ENCODE assay signal across 13 mouse cellular contexts in the genomic region with DNA sequence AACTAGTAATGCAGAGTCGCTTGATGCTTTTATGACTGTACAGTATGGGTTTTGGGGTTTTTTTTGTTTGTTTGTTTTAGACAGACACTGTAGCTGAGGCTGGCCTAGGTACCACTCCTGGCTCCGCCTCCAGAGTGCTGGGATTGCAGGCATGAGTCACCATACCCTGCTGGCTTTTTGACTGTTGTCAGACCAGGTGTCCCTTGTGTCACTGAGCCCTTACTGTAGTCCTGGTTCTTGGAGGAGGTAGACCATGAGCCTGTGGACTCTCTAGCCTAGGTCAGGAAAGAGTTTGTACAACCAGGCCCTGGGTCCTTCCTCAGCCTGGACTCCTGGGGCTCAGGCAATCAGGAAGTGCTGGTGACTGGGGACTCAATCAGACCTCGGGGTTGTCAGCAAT. TPM values are rescaled to one million over a fixed set of nuclear protein-coding genes. Genes with fewer than 3 reads are reported as not detected.
DNase-seq lines count a peak whose midpoint lies in the region; ATAC-seq lines count a peak whose summit lies in the region.
"Had no signal": no experiment of that assay in that cellular context is flagged by ENCODE, and none has a peak within 500 bp of the region (broad histone marks: within the 10 kb centered on the region; RNA-seq: fewer than 3 reads in every experiment).

No protein-coding gene starts in this region.

- WGBS in heart, embryonic 13.5 days = 60% methylated on average over 3 of the region's 3 CpGs
- WGBS in embryonic facial prominence, embryonic 14.5 days = 66% methylated on average over 3 of the region's 3 CpGs
- WGBS in macrophage (ENCODE audit: missing documents) = 66% methylated on average over 3 of the region's 3 CpGs
- WGBS in forebrain, embryonic 11.5 days = 74% methylated on average over 3 of the region's 3 CpGs

- no peak for ATAC-seq in heart, embryonic 13.5 days (ENCODE audit: extremely low read depth, insufficient number of reproducible peaks, low FRiP score, low TSS enrichment)
- no peak for ATAC-seq in embryonic facial prominence, embryonic 14.5 days (ENCODE audit: low read depth)
- ATAC-seq in monocyte, adult 5-6 weeks (replicated peaks; ENCODE audit: insufficient number of reproducible peaks, low FRiP score, low TSS enrichment, poor library complexity, severe bottlenecking) = no peak
- no peak for ATAC-seq in forebrain, embryonic 11.5 days (replicated peaks; ENCODE audit: low FRiP score)

- H3K4me2 ChIP-seq in heart, embryonic 13.5 days = no peak overlapping the region
- no peak overlapping the region for H3K4me2 ChIP-seq in embryonic facial prominence, embryonic 14.5 days (ENCODE audit: low read depth, low read length)
- no peak overlapping the region for H3K4me2 ChIP-seq in forebrain, embryonic 11.5 days (ENCODE audit: low read depth, low read length, severe bottlenecking)
- H3K4me2 ChIP-seq: hindbrain, embryonic 12.5 days; liver, embryonic 13.5 days; midbrain, embryonic 12.5 days had no signal

- no peak for DNase-seq in heart, adult 18-20 months
- peak; percentile 62 to 70 for DNase-seq in adrenal gland, postnatal 36 days
- no peak for DNase-seq in embryonic facial prominence, embryonic 14.5 days (ENCODE audit: low spot score)
- no peak for DNase-seq in spleen, postnatal 14 days (ENCODE audit: low spot score in 2 of 2)
- DNase-seq in forebrain, embryonic 11.5 days (ENCODE audit: low spot score) = no peak
- DNase-seq: gastrocnemius, postnatal 10 days; kidney, postnatal 10 days; liver, embryonic 13.5 days had no signal

- peaks cover 3% of the 10 kb centered on the region; the same call in 1 of the 2 replicates for H3K36me3 ChIP-seq in heart, embryonic 13.5 days
- no peaks in the 10 kb centered on the region for H3K36me3 ChIP-seq in embryonic facial prominence, embryonic 14.5 days (ENCODE audit: control insufficient read depth, insufficient read depth, low read length)
- H3K36me3 ChIP-seq in macrophage (ENCODE audit: inconsistent target) = no peaks in the 10 kb centered on the region
- H3K36me3 ChIP-seq in forebrain, embryonic 11.5 days (ENCODE audit: control insufficient read depth, insufficient read depth, low read length) = no peaks in the 10 kb centered on the region
- H3K36me3 ChIP-seq: hindbrain, embryonic 12.5 days; liver, embryonic 13.5 days; midbrain, embryonic 12.5 days had no signal

- peaks cover 95% of the 10 kb centered on the region for H3K79me2 ChIP-seq in macrophage (ENCODE audit: inconsistent target)

- no peaks in the 10 kb centered on the region for H3K9me3 ChIP-seq in heart, embryonic 13.5 days
- no peaks in the 10 kb centered on the region for H3K9me3 ChIP-seq in embryonic facial prominence, embryonic 14.5 days (ENCODE audit: control insufficient read depth, low read length)
- H3K9me3 ChIP-seq in forebrain, embryonic 11.5 days (ENCODE audit: control insufficient read depth, low read length) = no peaks in the 10 kb centered on the region
- H3K9me3 ChIP-seq: hindbrain, embryonic 12.5 days; liver, embryonic 13.5 days; midbrain, embryonic 12.5 days had no signal

- peaks cover 63% of the 10 kb centered on the region for H3K4me1 ChIP-seq in heart, embryonic 13.5 days
- H3K4me1 ChIP-seq in embryonic facial prominence, embryonic 14.5 days (ENCODE audit: control insufficient read depth, insufficient read depth, low read length) = peaks cover 49% of the 10 kb centered on the region
- peaks cover 9% of the 10 kb centered on the region for H3K4me1 ChIP-seq in forebrain, embryonic 11.5 days (replicated peaks; ENCODE audit: control insufficient read depth, insufficient read depth, low read length)

- H3K27me3 ChIP-seq in heart, embryonic 13.5 days (replicated peaks) = no peaks in the 10 kb centered on the region
- no peaks in the 10 kb centered on the region for H3K27me3 ChIP-seq in embryonic facial prominence, embryonic 14.5 days (replicated peaks; ENCODE audit: control insufficient read depth, insufficient read depth, low read length)
- H3K27me3 ChIP-seq in forebrain, embryonic 11.5 days (ENCODE audit: control insufficient read depth, insufficient read depth, low read length) = peaks cover 9% of the 10 kb centered on the region; the same call in 1 of the 2 replicates

- H3K9ac ChIP-seq in heart, embryonic 13.5 days = no peak overlapping the region
- H3K9ac ChIP-seq in embryonic facial prominence, embryonic 14.5 days (ENCODE audit: low read depth, low read length) = no peak overlapping the region
- H3K9ac ChIP-seq in forebrain, embryonic 11.5 days (ENCODE audit: low read length) = no peak overlapping the region
- H3K9ac ChIP-seq: hindbrain, embryonic 12.5 days; liver, embryonic 13.5 days; midbrain, embryonic 12.5 days had no signal

- 0 out of 2 replicates have a peak overlapping the region, but pooled peaks have one; percentile 2 for H3K27ac ChIP-seq in heart, embryonic 13.5 days (replicated peaks)
- peak overlapping the region; percentile 66 for H3K27ac ChIP-seq in embryonic facial prominence, embryonic 14.5 days (replicated peaks; ENCODE audit: low read depth, low read length)
- H3K27ac ChIP-seq in macrophage = peak overlapping the region; percentile 48
- no peak overlapping the region for H3K27ac ChIP-seq in forebrain, embryonic 11.5 days (ENCODE audit: low read depth, low read length)
- H3K27ac ChIP-seq: hindbrain, embryonic 12.5 days; liver, embryonic 13.5 days; midbrain, embryonic 12.5 days had no signal

- no peak overlapping the region for H3K4me3 ChIP-seq in heart, embryonic 13.5 days
- H3K4me3 ChIP-seq in embryonic facial prominence, embryonic 14.5 days (ENCODE audit: low read depth, low read length) = no peak overlapping the region
- no peak overlapping the region for H3K4me3 ChIP-seq in macrophage (ENCODE audit: inconsistent target)
- H3K4me3 ChIP-seq in forebrain, embryonic 11.5 days (ENCODE audit: low read depth, low read length) = no peak overlapping the region
- H3K4me3 ChIP-seq: hindbrain, embryonic 12.5 days; liver, embryonic 13.5 days; midbrain, embryonic 12.5 days had no signal

RNA-seq across cellular contexts. Expression of a gene that starts 7.7 kb away (rescaled TPM):
- polyA plus RNA-seq in heart, embryonic 13.5 days (2015; fragmentation: Nextera tagmentation; extraction: Ambion mirVana) = 37.6 and 49.0 TPM in 2 replicates
- total RNA-seq in heart, adult 18-20 months (2021) = 10 to 100 TPM; 91.3 to 97.2 TPM
- total RNA-seq in adrenal gland, postnatal 36 days (2021) = 100 to 1,000 TPM; 178 to 230 TPM
- polyA plus RNA-seq in embryonic facial prominence, embryonic 14.5 days (2014; fragmentation: Nextera tagmentation; extraction: Ambion mirVana) = 116 and 121 TPM in 2 replicates
- 100 to 1,000 TPM in 1 of 26 experiments, 10 to 100 TPM in 22, 1 to 10 TPM in 3; 7.6 to 100 (median 36.7) TPM for total RNA-seq in macrophage (2018; cell fraction: chromatin; rRNA removed)
- 100 to 1,000 TPM in 13 of 26 experiments, 10 to 100 TPM in 13; 54.3 to 204 (median 110) TPM for total RNA-seq in macrophage (2018; cell fraction: cytosol; rRNA removed)
- total RNA-seq in macrophage (2018; cell fraction: nucleus; rRNA removed) = 100 to 1,000 TPM in 16 of 26 experiments, 10 to 100 TPM in 10; 61.1 to 188 (median 117) TPM
- 142 to 189 TPM (median 162 TPM) in 3 replicates for polyA plus RNA-seq in macrophage (2018)
- 77.9 to 109 TPM (median 85.1 TPM) in 3 replicates for total RNA-seq in monocyte, adult 5-6 weeks (2017)
- polyA plus RNA-seq in forebrain, embryonic 11.5 days (2014; fragmentation: Nextera tagmentation; extraction: Ambion mirVana) = 28.2 and 31.5 TPM in 2 replicates

RNA-seq across cellular contexts. Expression of a gene that starts 43.4 kb away (rescaled TPM):
- 0.09 and 0.13 TPM in 2 replicates for polyA plus RNA-seq in heart, embryonic 13.5 days (2015; fragmentation: Nextera tagmentation; extraction: Ambion mirVana)
- total RNA-seq in heart, adult 18-20 months (2021) = not detected
- total RNA-seq in adrenal gland, postnatal 36 days (2021) = not detected
- 0.13 TPM in 1 of 2 replicates, not detected in the other for polyA plus RNA-seq in embryonic facial prominence, embryonic 14.5 days (2014; fragmentation: Nextera tagmentation; extraction: Ambion mirVana)
- total RNA-seq in macrophage (2018; cell fraction: chromatin; rRNA removed) = not detected
- under 1 TPM in 3 of 26 experiments, not detected in 23; 0.04 to 0.07 (median 0.05) TPM for total RNA-seq in macrophage (2018; cell fraction: cytosol; rRNA removed)
- total RNA-seq in macrophage (2018; cell fraction: nucleus; rRNA removed) = under 1 TPM in 1 of 26 experiments, not detected in 25; 0.20 TPM
- polyA plus RNA-seq in macrophage (2018) = 0.04 TPM in 1 of 3 replicates, not detected in the others
- 0.11 to 1.6 TPM (median 1.4 TPM) in 3 replicates for total RNA-seq in monocyte, adult 5-6 weeks (2017)
- polyA plus RNA-seq in forebrain, embryonic 11.5 days (2014; fragmentation: Nextera tagmentation; extraction: Ambion mirVana) = 0.07 TPM in 1 of 2 replicates, not detected in the other

Comparison
In these comparisons a context has a peak if more than half of its experiments do, and no peak if none do; other contexts are left out.
1. DNase-seq: peak in adrenal gland, postnatal 36 days (2 of 2); none in heart, adult 18-20 months (0 of 2), embryonic facial prominence, embryonic 14.5 days (single experiment), spleen, postnatal 14 days (0 of 2) and forebrain, embryonic 11.5 days (single experiment).